Mouse (Mus musculus) heart, embryonic 15.5 days (tissue): ENCODE results near the gene Hpse2. TPM values are rescaled to one million over a fixed set of nuclear protein-coding genes. Genes with fewer than 3 reads are reported as not detected.

Experiments
- ATAC-seq: fragments of 200-750 bp; cut with Nextera tagmentation; replicated peaks from 2 replicates; pipeline ENCODE4 v1.8.0; 2017; ENCODE audit warnings: low read depth, moderate TSS enrichment; ENCODE audit not compliant: insufficient number of reproducible peaks, insufficient read depth, low FRiP score
- H3K27ac ChIP-seq: fragments of 300-500 bp; sonication (generic); 2 replicates; pipeline ENCODE4 v1.5.1; 2015; ENCODE audit warnings: mild to moderate bottlenecking, inconsistent platforms
- H3K27me3 ChIP-seq: fragments of 300-500 bp; sonication (generic); 2 replicates; pipeline ENCODE4 v1.6.1; 2015; ENCODE audit warnings: inconsistent platforms
- H3K36me3 ChIP-seq: fragments of 300-500 bp; sonication (generic); 2 replicates; pipeline ENCODE4 v1.6.1; 2015; ENCODE audit warnings: mild to moderate bottlenecking, inconsistent platforms
- H3K4me1 ChIP-seq: fragments of 300-500 bp; sonication (generic); replicated peaks from 2 replicates; pipeline ENCODE4 v1.6.1; 2015; ENCODE audit warnings: inconsistent platforms
- H3K4me2 ChIP-seq: fragments of 300-500 bp; sonication (generic); 2 replicates; pipeline ENCODE4 v1.6.1; 2015; ENCODE audit warnings: inconsistent platforms, mild to moderate bottlenecking, moderate library complexity
- H3K4me3 ChIP-seq: fragments of 300-500 bp; sonication (generic); 2 replicates; pipeline ENCODE4 v1.5.1; 2015; ENCODE audit warnings: mild to moderate bottlenecking, inconsistent platforms
- H3K9ac ChIP-seq: fragments of 300-500 bp; sonication (generic); 2 replicates; pipeline ENCODE4 v1.6.1; 2015; ENCODE audit warnings: mild to moderate bottlenecking, inconsistent platforms
- H3K9me3 ChIP-seq: fragments of 300-500 bp; sonication (generic); replicated peaks from 2 replicates; pipeline ENCODE4 v1.6.1; 2016; ENCODE audit warnings: inconsistent platforms
- WGBS: fragments of 180-500 bp; shearing (Covaris S2); methylation state at CpG from one replicate; pipeline ENCODE4 v1.1.7; 2015; ENCODE audit warnings: mixed read lengths; 5-methylcytosine and 5-hydroxymethylcytosine counted together
- polyA plus RNA-seq: library from polyadenylated mRNA; unstranded; fragments of >200 nt; fragmentation: Nextera tagmentation; extraction: Ambion mirVana; gene quantifications from 2 replicates; pipeline ENCODE4 v1.2.1, GENCODE M21; 2015

Gene Hpse2
- polyA plus RNA-seq, 1 experiment from 2014 or later: 0.66 TPM

- no peak overlapping the region for H3K4me2 ChIP-seq
- no peaks in the 10 kb centered on the region for H3K36me3 ChIP-seq
- 73% methylated on average over 23 of the region's 23 CpGs for WGBS
- H3K27me3 ChIP-seq: no peaks in the 10 kb centered on the region
- ATAC-seq: no peak
- H3K27ac ChIP-seq: no peak overlapping the region
- no peak overlapping the region for H3K4me3 ChIP-seq
- H3K9me3 ChIP-seq: no peaks in the 10 kb centered on the region
- H3K9ac ChIP-seq: no peak overlapping the region
- 0 out of 2 replicates have a peak, but pooled peaks cover 4% of the 10 kb centered on the region for H3K4me1 ChIP-seq
Observed at GRCm38 (mm10) chr19:42770141-42770872, 617.8 kb downstream of the Hpse2 start.

- Histone ChIP-seq H3K9me3 (no peaks in the 10 kb centered on the region), H3K4me1 (0 out of 2 replicates have a peak, but pooled peaks cover 4% of the 10 kb centered on the region), H3K36me3 (no peaks in the 10 kb centered on the region), H3K4me3 (no peak overlapping the region), H3K27me3 (no peaks in the 10 kb centered on the region), H3K9ac (no peak overlapping the region), H3K27ac (no peak overlapping the region), H3K4me2 (no peak overlapping the region)
- ATAC-seq: no peak
- 89% methylated on average over 10 of the region's 10 CpGs for WGBS
Observed at GRCm38 (mm10) chr19:42769648-42770047, 618.5 kb downstream of the Hpse2 start.

- ATAC-seq: no peak
Observed at GRCm38 (mm10) chr19:42767361-42767760, 620.8 kb downstream of the Hpse2 start.

GRCm38 (mm10) chr19:42764398-42764797, 623.8 kb downstream of the Hpse2 start:
- WGBS: 76% methylated on average over 10 of the region's 10 CpGs
- Histone ChIP-seq H3K4me3 (no peak overlapping the region), H3K9me3 (no peaks in the 10 kb centered on the region), H3K9ac (no peak overlapping the region), H3K27ac (no peak overlapping the region), H3K4me2 (no peak overlapping the region), H3K36me3 (no peaks in the 10 kb centered on the region), H3K27me3 (no peaks in the 10 kb centered on the region), H3K4me1 (0 out of 2 replicates have a peak, but pooled peaks cover 4% of the 10 kb centered on the region)
- no peak for ATAC-seq

More at GRCm38 (mm10) chr19:42767361-42767760, 620.8 kb downstream of the Hpse2 start:
- Histone ChIP-seq H3K4me3 (no peak overlapping the region), H3K9ac (no peak overlapping the region), H3K9me3 (no peaks in the 10 kb centered on the region), H3K4me1 (0 out of 2 replicates have a peak, but pooled peaks cover 4% of the 10 kb centered on the region), H3K4me2 (no peak overlapping the region), H3K27me3 (no peaks in the 10 kb centered on the region), H3K36me3 (no peaks in the 10 kb centered on the region), H3K27ac (no peak overlapping the region)
- 65% methylated on average over 8 of the region's 8 CpGs for WGBS

GRCm38 (mm10) chr19:42756671-42757070, 631.5 kb downstream of the Hpse2 start:
- H3K4me1 ChIP-seq: peaks cover 42% of the 10 kb centered on the region
- no peak for ATAC-seq

GRCm38 (mm10) chr19:42755148-42755870, 632.8 kb downstream of the Hpse2 start:
- no peak overlapping the region for H3K27ac ChIP-seq
- peaks cover 49% of the 10 kb centered on the region for H3K4me1 ChIP-seq
- no peak overlapping the region for H3K4me2 ChIP-seq
- H3K9me3 ChIP-seq: no peaks in the 10 kb centered on the region
- 44% methylated on average over 15 of the region's 15 CpGs for whole genome bisulfite sequencing
- H3K36me3 ChIP-seq: no peaks in the 10 kb centered on the region
- no peak for ATAC-seq
- no peaks in the 10 kb centered on the region for H3K27me3 ChIP-seq
- no peak overlapping the region for H3K4me3 ChIP-seq
- H3K9ac ChIP-seq: no peak overlapping the region

More at GRCm38 (mm10) chr19:42756671-42757070, 631.5 kb downstream of the Hpse2 start:
- no peak overlapping the region for H3K4me2 ChIP-seq
- H3K4me3 ChIP-seq: no peak overlapping the region
- WGBS: 78% methylated on average over 6 of the region's 6 CpGs
- H3K9me3 ChIP-seq: no peaks in the 10 kb centered on the region
- H3K36me3 ChIP-seq: no peaks in the 10 kb centered on the region
- H3K27ac ChIP-seq: no peak overlapping the region
- no peaks in the 10 kb centered on the region for H3K27me3 ChIP-seq
- H3K9ac ChIP-seq: no peak overlapping the region

GRCm38 (mm10) chr19:42753141-42753917, 634.8 kb downstream of the Hpse2 start:
- 8% methylated on average over 11 of the region's 11 CpGs for WGBS
- peak; percentile 71 for ATAC-seq
- peak overlapping the region; percentile 48 for H3K4me3 ChIP-seq

GRCm38 (mm10) chr19:42752363-42752931, 635.7 kb downstream of the Hpse2 start, which contains the start of gene Pyroxd2:
TSS of gene Pyroxd2 (minus strand) at chr19:42752775.
- H3K4me1 ChIP-seq: peaks cover 53% of the 10 kb centered on the region
- ATAC-seq: peak; percentile 85
- WGBS: 3% methylated on average over 22 of the region's 22 CpGs

More at GRCm38 (mm10) chr19:42753141-42753917, 634.8 kb downstream of the Hpse2 start:
- H3K27me3 ChIP-seq: no peaks in the 10 kb centered on the region
- H3K4me1 ChIP-seq: peaks cover 57% of the 10 kb centered on the region
- H3K9me3 ChIP-seq: no peaks in the 10 kb centered on the region
- H3K4me2 ChIP-seq: peak overlapping the region; percentile 81
- H3K9ac ChIP-seq: peak overlapping the region; percentile 60
- H3K27ac ChIP-seq: peak overlapping the region; percentile 94
- H3K36me3 ChIP-seq: no peaks in the 10 kb centered on the region

GRCm38 (mm10) chr19:42750196-42750595, 638.0 kb downstream of the Hpse2 start:
- Histone ChIP-seq H3K4me2 (peak overlapping the region; percentile 31; the same call in 1 of the 2 replicates), H3K36me3 (no peaks in the 10 kb centered on the region), H3K4me1 (peaks cover 41% of the 10 kb centered on the region), H3K9me3 (no peaks in the 10 kb centered on the region), H3K27ac (no peak overlapping the region), H3K4me3 (no peak overlapping the region), H3K9ac (no peak overlapping the region), H3K27me3 (no peaks in the 10 kb centered on the region)
- 42% methylated on average over 11 of the region's 11 CpGs for WGBS
- no peak for ATAC-seq

More at GRCm38 (mm10) chr19:42752363-42752931, 635.7 kb downstream of the Hpse2 start, which contains the start of gene Pyroxd2:
- Histone ChIP-seq H3K9ac (peak within 1 kb of the TSS; percentile 60), H3K4me2 (peak within 1 kb of the TSS; percentile 81), H3K9me3 (no peaks in the 10 kb centered on the region), H3K36me3 (no peaks in the 10 kb centered on the region), H3K27ac (peak within 1 kb of the TSS; percentile 94), H3K27me3 (no peaks in the 10 kb centered on the region), H3K4me3 (peak within 1 kb of the TSS; percentile 48)

GRCm38 (mm10) chr19:42746702-42747101, 641.5 kb downstream of the Hpse2 start:
- ATAC-seq: no peak
- 87% methylated on average over 8 of the region's 8 CpGs for WGBS

More at GRCm38 (mm10) chr19:42746702-42747101, 641.5 kb downstream of the Hpse2 start:
- H3K4me3 ChIP-seq: no peak overlapping the region
- H3K9me3 ChIP-seq: no peaks in the 10 kb centered on the region
- H3K27me3 ChIP-seq: no peaks in the 10 kb centered on the region
- no peak overlapping the region for H3K4me2 ChIP-seq
- H3K4me1 ChIP-seq: peaks cover 34% of the 10 kb centered on the region
- no peak overlapping the region for H3K27ac ChIP-seq
- H3K36me3 ChIP-seq: no peaks in the 10 kb centered on the region
- no peak overlapping the region for H3K9ac ChIP-seq
